Mouse (Mus musculus) MEL (cell line): Measurements from ENCODE around the gene Mpp3.

ENCODE experiments used
- CTCF ChIP-seq, 3 experiments: IDR thresholded peaks in 2 of 3; conservative IDR thresholded peaks in 1 of 3; 2 replicates each; pipeline ENCODE4 v1.5.1; 2011 to 2012; ENCODE audit warnings: low read length in 3 of 3, low read depth in 2 of 3, mild to moderate bottlenecking in 2 of 3, improper control_type of control experiment in 1 of 3, inconsistent platforms in 1 of 3, mixed read lengths in 1 of 3, moderate library complexity in 1 of 3; ENCODE audit not compliant: control insufficient read depth in 1 of 3, insufficient read depth in 1 of 3, poor library complexity in 1 of 3, severe bottlenecking in 1 of 3
- EP300 ChIP-seq, 2 experiments: IDR thresholded peaks; 2 replicates each; pipeline ENCODE4 v1.6.1; 2011; ENCODE audit warnings: improper control_type of control experiment in 2 of 2, low read length in 2 of 2, low read depth in 1 of 2, mild to moderate bottlenecking in 1 of 2
- ETS1 ChIP-seq: IDR thresholded peaks from 2 replicates; pipeline ENCODE4 v1.6.1; 2012; ENCODE audit warnings: low read depth, mild to moderate bottlenecking, inconsistent platforms, low read length, improper control_type of control experiment, moderate library complexity
- HCFC1 ChIP-seq: IDR thresholded peaks from 2 replicates; pipeline ENCODE4 v1.6.1; 2012; ENCODE audit warnings: low read depth, mild to moderate bottlenecking, inconsistent platforms, low read length, improper control_type of control experiment, moderate library complexity
- MAFK ChIP-seq: IDR thresholded peaks from 2 replicates; pipeline ENCODE4 v1.6.1; 2011; ENCODE audit warnings: low read depth, mild to moderate bottlenecking, low read length, improper control_type of control experiment, borderline replicate concordance
- MAX ChIP-seq: IDR thresholded peaks from 2 replicates; pipeline ENCODE4 v1.6.1; 2011; ENCODE audit warnings: low read length, improper control_type of control experiment
- NRF1 ChIP-seq: IDR thresholded peaks from 2 replicates; pipeline ENCODE4 v1.6.1; 2014; ENCODE audit warnings: low read depth, mild to moderate bottlenecking, inconsistent platforms, low read length, improper control_type of control experiment, moderate library complexity; ENCODE audit not compliant: poor library complexity, insufficient read depth, severe bottlenecking
- POLR2A ChIP-seq, 2 experiments: IDR thresholded peaks; 2 replicates each; pipeline ENCODE4 v1.6.1; 2011 to 2012; ENCODE audit warnings: low read length in 2 of 2, mild to moderate bottlenecking in 2 of 2, control low read depth in 1 of 2, improper control_type of control experiment in 1 of 2, low read depth in 1 of 2, moderate library complexity in 1 of 2; ENCODE audit not compliant: control insufficient read depth in 1 of 2, insufficient read depth in 1 of 2, poor library complexity in 1 of 2
- SMC3 ChIP-seq: IDR thresholded peaks from 2 replicates; pipeline ENCODE4 v1.6.1; 2011; ENCODE audit warnings: low read depth, low read length, improper control_type of control experiment
- UBTF ChIP-seq: IDR thresholded peaks from 2 replicates; pipeline ENCODE4 v1.6.1; 2012; ENCODE audit warnings: low read depth, mild to moderate bottlenecking, inconsistent platforms, low read length, improper control_type of control experiment, moderate library complexity, borderline replicate concordance; ENCODE audit not compliant: insufficient read depth
- ZC3H11A ChIP-seq: IDR thresholded peaks from 2 replicates; pipeline ENCODE4 v1.6.1; 2012; ENCODE audit warnings: low read depth, mild to moderate bottlenecking, inconsistent platforms, low read length, improper control_type of control experiment
- ZKSCAN1 ChIP-seq: IDR thresholded peaks from 2 replicates; pipeline ENCODE4 v1.6.1; 2012; ENCODE audit warnings: low read depth, mild to moderate bottlenecking, inconsistent platforms, low read length, improper control_type of control experiment, moderate library complexity

- TF ChIP-seq SMC3: no peak
- no peak for TF ChIP-seq MAFK
- no peak for TF ChIP-seq MAX
- TF ChIP-seq CTCF (IDR thresholded peaks at IDR 0.05 in 2 of 3, conservative IDR thresholded peaks at IDR 0.05 in 1 of 3; ENCODE audit: control insufficient read depth in 1 of 3, insufficient read depth in 1 of 3, low read depth in 2 of 3, low read length in 3 of 3, poor library complexity in 1 of 3, severe bottlenecking in 1 of 3): no peak
- no peak for TF ChIP-seq ZC3H11A
- no peak for TF ChIP-seq EP300 (IDR thresholded peaks at IDR 0.05; ENCODE audit: low read depth in 1 of 2, low read length in 2 of 2)
- no peak for TF ChIP-seq POLR2A (IDR thresholded peaks at IDR 0.05; ENCODE audit: control insufficient read depth in 1 of 2, insufficient read depth in 1 of 2, low read depth in 1 of 2, low read length in 2 of 2, poor library complexity in 1 of 2)
- TF ChIP-seq HCFC1: no peak
- TF ChIP-seq NRF1: no peak
- TF ChIP-seq UBTF: no peak
- TF ChIP-seq ETS1: no peak
- no peak for TF ChIP-seq ZKSCAN1
Observed at GRCm38 (mm10) chr11:101974181-101974580, 54.1 kb downstream of the Mpp3 start.
